Mouse (Mus musculus) neural tube, embryonic 15.5 days (tissue): Measurements from ENCODE around the gene Slc9a2. TPM values are rescaled to one million over a fixed set of nuclear protein-coding genes. Genes with fewer than 3 reads are reported as not detected.
"Not testable (repeated sequence)": the region's sequence is repeated elsewhere in the genome, so short reads cannot be mapped to it uniquely, and the experiment has no call there.

Experiments
- ATAC-seq: fragments of 200-750 bp; cut with Nextera tagmentation; 2 replicates; pipeline ENCODE4 v1.8.0; 2017; ENCODE audit warnings: mild to moderate bottlenecking, moderate TSS enrichment, moderate library complexity; ENCODE audit not compliant: low FRiP score
- H3K27ac ChIP-seq: fragments of 300-500 bp; sonication (generic); replicated peaks from 2 replicates; pipeline ENCODE4 v1.5.1; 2015; ENCODE audit warnings: mild to moderate bottlenecking, inconsistent platforms
- H3K27me3 ChIP-seq: fragments of 300-500 bp; sonication (generic); replicated peaks from 2 replicates; pipeline ENCODE4 v1.6.1; 2015; ENCODE audit warnings: inconsistent platforms
- H3K36me3 ChIP-seq: fragments of 300-500 bp; sonication (generic); 2 replicates; pipeline ENCODE4 v1.6.1; 2015; ENCODE audit warnings: inconsistent platforms
- H3K4me1 ChIP-seq: fragments of 300-500 bp; sonication (generic); 2 replicates; pipeline ENCODE4 v1.6.1; 2015; ENCODE audit warnings: inconsistent platforms
- H3K4me2 ChIP-seq: fragments of 300-500 bp; sonication (generic); 2 replicates; pipeline ENCODE4 v1.6.1; 2015; ENCODE audit warnings: inconsistent platforms, mild to moderate bottlenecking, moderate library complexity
- H3K4me3 ChIP-seq: fragments of 300-500 bp; sonication (generic); replicated peaks from 2 replicates; pipeline ENCODE4 v1.5.1; 2015; ENCODE audit warnings: mild to moderate bottlenecking, inconsistent platforms
- H3K9ac ChIP-seq: fragments of 300-500 bp; sonication (generic); replicated peaks from 2 replicates; pipeline ENCODE4 v1.6.1; 2015; ENCODE audit warnings: mild to moderate bottlenecking, inconsistent platforms
- H3K9me3 ChIP-seq: fragments of 300-500 bp; sonication (generic); replicated peaks from 2 replicates; pipeline ENCODE4 v1.6.1; 2016; ENCODE audit warnings: inconsistent platforms
- WGBS: fragments of 180-500 bp; shearing (Covaris S2); methylation state at CpG from one replicate; pipeline ENCODE4 v1.1.7; 2015; ENCODE audit warnings: mixed read lengths; 5-methylcytosine and 5-hydroxymethylcytosine counted together
- polyA plus RNA-seq: library from polyadenylated mRNA; unstranded; fragments of >200 nt; fragmentation: Nextera tagmentation; extraction: Ambion mirVana; gene quantifications from 2 replicates; pipeline ENCODE4 v1.2.1, GENCODE M21; 2015

Gene Slc9a2
- polyA plus RNA-seq, 1 experiment from 2014 or later = 0.26 TPM

DNA sequence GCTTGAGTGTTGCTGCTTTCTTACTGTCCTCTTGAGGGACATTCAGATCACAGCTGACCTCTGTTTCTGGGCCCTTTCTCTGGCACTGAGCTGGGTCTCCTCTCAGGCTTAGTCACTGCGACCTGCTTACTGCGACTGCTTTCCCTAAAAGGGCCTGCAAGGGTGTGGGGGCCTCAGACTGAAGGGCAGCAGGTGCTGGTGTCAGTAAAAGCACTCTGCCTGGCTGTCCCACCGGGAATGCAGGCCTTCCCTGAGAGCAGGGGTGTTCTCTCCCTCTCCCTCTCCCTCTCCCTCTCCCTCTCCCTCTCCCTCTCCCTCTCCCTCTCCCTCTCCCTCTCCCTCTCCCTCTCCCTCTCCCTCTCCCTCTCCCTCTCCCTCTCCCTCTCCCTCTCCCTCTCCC is 12.9 kb upstream of the Slc9a2 start:
- H3K4me3 ChIP-seq, ATAC-seq, H3K9ac ChIP-seq, H3K27ac ChIP-seq, H3K9me3 ChIP-seq, H3K4me1 ChIP-seq, H3K4me2 ChIP-seq, H3K36me3 ChIP-seq, H3K27me3 ChIP-seq: not testable (repeated sequence)
- 31% methylated on average over 3 of the region's 3 CpGs for WGBS

GRCm38 (mm10) chr1:40670025-40670424 is 10.3 kb upstream of the Slc9a2 start:
- Histone ChIP-seq H3K27me3 (no peaks in the 10 kb centered on the region), H3K4me1 (no peaks in the 10 kb centered on the region), H3K9me3 (no peaks in the 10 kb centered on the region), H3K4me3 (no peak overlapping the region), H3K9ac (no peak overlapping the region), H3K4me2 (no peak overlapping the region), H3K36me3 (no peaks in the 10 kb centered on the region), H3K27ac (no peak overlapping the region)
- 87% methylated on average over 3 of the region's 3 CpGs for WGBS
- ATAC-seq = no peak

- no peak for ATAC-seq
- Histone ChIP-seq H3K36me3 (no peaks in the 10 kb centered on the region), H3K4me1 (no peaks in the 10 kb centered on the region), H3K27ac (no peak overlapping the region), H3K27me3 (no peaks in the 10 kb centered on the region), H3K4me2 (no peak overlapping the region), H3K9me3 (no peaks in the 10 kb centered on the region), H3K9ac (no peak overlapping the region), H3K4me3 (no peak overlapping the region)
- WGBS = 94% methylated on average over 4 of the region's 4 CpGs
Observed at GRCm38 (mm10) chr1:40671490-40671889, 8.9 kb upstream of the Slc9a2 start.

DNA sequence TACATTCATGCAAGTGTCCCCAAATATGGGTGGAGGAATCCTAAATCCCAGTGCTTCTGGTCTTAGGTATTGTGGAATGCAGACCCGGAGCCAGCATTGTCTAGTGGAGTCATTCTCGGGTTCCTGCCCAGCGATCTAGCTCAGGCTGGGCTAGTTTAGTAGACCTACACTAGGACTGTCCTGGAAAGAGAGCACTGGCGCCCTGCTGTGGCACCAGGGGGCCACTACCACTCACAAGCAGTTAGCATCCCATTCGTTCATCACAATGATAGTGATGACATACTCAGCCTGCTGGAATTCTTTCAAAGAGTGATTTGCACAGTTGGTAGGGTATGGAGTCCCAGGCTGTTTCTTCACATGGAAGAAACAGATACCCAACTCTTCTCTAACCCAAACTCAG is 3.1 kb upstream of the Slc9a2 start:
- no peak overlapping the region for H3K27ac ChIP-seq
- 49% methylated on average over 5 of the region's 5 CpGs for WGBS
- H3K27me3 ChIP-seq = peaks cover 35% of the 10 kb centered on the region
- H3K36me3 ChIP-seq = no peaks in the 10 kb centered on the region
- peaks cover 22% of the 10 kb centered on the region for H3K4me1 ChIP-seq
- no peaks in the 10 kb centered on the region for H3K9me3 ChIP-seq
- no peak overlapping the region for H3K9ac ChIP-seq
- H3K4me2 ChIP-seq = no peak overlapping the region
- H3K4me3 ChIP-seq = no peak overlapping the region
- no peak for ATAC-seq

DNA sequence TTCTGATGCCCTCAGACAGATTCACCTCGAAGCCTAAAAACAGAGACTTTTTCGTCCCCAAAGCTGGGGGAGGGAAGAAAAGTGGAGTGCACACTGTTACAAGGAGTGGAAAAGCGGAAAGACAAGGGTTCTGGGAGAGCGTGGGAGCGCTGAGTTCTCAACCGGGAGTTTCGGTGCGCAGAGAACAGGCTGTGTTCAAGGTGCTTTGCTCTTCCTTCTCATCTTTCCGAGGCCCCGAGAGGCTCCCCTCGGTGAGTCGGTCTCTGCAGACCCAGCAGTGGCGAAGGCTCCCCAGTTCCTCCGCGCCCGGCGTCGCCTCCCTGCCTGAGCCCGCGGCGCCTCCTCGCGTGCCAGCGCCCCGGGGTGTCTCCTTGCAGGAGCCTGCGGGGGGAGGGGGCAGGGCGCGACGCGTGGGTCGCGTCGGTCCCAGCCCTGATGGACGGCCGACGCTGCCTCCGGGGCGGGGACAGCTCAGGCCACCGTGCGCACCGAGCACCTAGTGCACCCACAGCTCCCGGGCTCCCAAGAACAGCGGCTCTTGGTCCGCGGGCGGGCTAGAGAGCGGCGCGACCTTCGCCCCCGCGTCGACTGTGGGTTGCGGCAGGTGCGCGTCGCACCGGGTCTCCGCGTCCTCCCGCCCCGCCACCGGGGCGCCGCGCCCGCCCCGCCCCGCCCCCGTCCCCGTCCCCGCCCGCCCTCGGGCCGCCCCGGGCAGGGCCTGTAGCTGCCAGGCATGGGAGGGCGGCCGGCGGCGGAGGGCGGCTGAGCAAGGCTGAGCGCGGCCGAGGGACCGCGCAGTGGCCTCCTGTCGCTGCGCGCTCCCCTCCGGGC is 709 bp downstream of the Slc9a2 start:
- peak overlapping the region; percentile 99 for H3K4me2 ChIP-seq
- H3K9ac ChIP-seq = peak overlapping the region; percentile 47
- ATAC-seq = peak; percentile 82
- no peaks in the 10 kb centered on the region for H3K36me3 ChIP-seq
- peaks cover 22% of the 10 kb centered on the region for H3K4me1 ChIP-seq
- H3K27me3 ChIP-seq = peaks cover 56% of the 10 kb centered on the region
- no peak overlapping the region for H3K27ac ChIP-seq
- H3K4me3 ChIP-seq = peak overlapping the region; percentile 58
- no peaks in the 10 kb centered on the region for H3K9me3 ChIP-seq
- WGBS = under 1% methylated on average over 81 of the region's 90 CpGs

- peak; percentile 62 for ATAC-seq
- Histone ChIP-seq H3K27me3 (peaks cover 56% of the 10 kb centered on the region), H3K36me3 (no peaks in the 10 kb centered on the region)
Observed at GRCm38 (mm10) chr1:40681699-40682510, 1.5 kb downstream of the Slc9a2 start.

GRCm38 (mm10) chr1:40694296-40694695 is 13.9 kb downstream of the Slc9a2 start:
- Histone ChIP-seq H3K9me3 (no peaks in the 10 kb centered on the region), H3K27me3 (no peaks in the 10 kb centered on the region), H3K36me3 (no peaks in the 10 kb centered on the region), H3K4me2 (no peak overlapping the region), H3K27ac (no peak overlapping the region), H3K4me1 (no peaks in the 10 kb centered on the region), H3K9ac (no peak overlapping the region), H3K4me3 (no peak overlapping the region)
- 92% methylated on average over 13 of the region's 13 CpGs for WGBS
- ATAC-seq = no peak

More at GRCm38 (mm10) chr1:40681699-40682510, 1.5 kb downstream of the Slc9a2 start:
- H3K4me3 ChIP-seq = peak overlapping the region; percentile 58
- 6% methylated on average over 35 of the region's 44 CpGs for WGBS
- H3K4me1 ChIP-seq = peaks cover 22% of the 10 kb centered on the region
- H3K4me2 ChIP-seq = peak overlapping the region; percentile 99
- H3K27ac ChIP-seq = no peak overlapping the region
- H3K9me3 ChIP-seq = no peaks in the 10 kb centered on the region
- peak overlapping the region; percentile 47 for H3K9ac ChIP-seq

GRCm38 (mm10) chr1:40696436-40696835 is 16.1 kb downstream of the Slc9a2 start:
- Histone ChIP-seq H3K4me2 (no peak overlapping the region), H3K9ac (no peak overlapping the region), H3K27me3 (no peaks in the 10 kb centered on the region), H3K27ac (no peak overlapping the region), H3K9me3 (no peaks in the 10 kb centered on the region), H3K4me1 (no peaks in the 10 kb centered on the region), H3K36me3 (no peaks in the 10 kb centered on the region), H3K4me3 (no peak overlapping the region)
- WGBS = 90% methylated on average over 3 of the region's 3 CpGs
- ATAC-seq = no peak

GRCm38 (mm10) chr1:40705099-40705498 is 24.7 kb downstream of the Slc9a2 start:
- H3K4me2 ChIP-seq = no peak overlapping the region
- H3K9ac ChIP-seq = no peak overlapping the region
- no peak overlapping the region for H3K27ac ChIP-seq
- no peaks in the 10 kb centered on the region for H3K4me1 ChIP-seq
- H3K9me3 ChIP-seq = no peaks in the 10 kb centered on the region
- no peak for ATAC-seq
- WGBS = 94% methylated on average over 4 of the region's 4 CpGs
- no peaks in the 10 kb centered on the region for H3K27me3 ChIP-seq
- no peaks in the 10 kb centered on the region for H3K36me3 ChIP-seq
- H3K4me3 ChIP-seq = no peak overlapping the region

GRCm38 (mm10) chr1:40714950-40715349 is 34.6 kb downstream of the Slc9a2 start:
- ATAC-seq = no peak
- H3K9ac ChIP-seq = no peak overlapping the region
- H3K9me3 ChIP-seq = no peaks in the 10 kb centered on the region
- H3K4me2 ChIP-seq = no peak overlapping the region
- 73% methylated on average over 9 of the region's 9 CpGs for WGBS
- no peaks in the 10 kb centered on the region for H3K27me3 ChIP-seq
- H3K36me3 ChIP-seq = no peaks in the 10 kb centered on the region
- H3K4me3 ChIP-seq = no peak overlapping the region
- no peaks in the 10 kb centered on the region for H3K4me1 ChIP-seq
- no peak overlapping the region for H3K27ac ChIP-seq

DNA sequence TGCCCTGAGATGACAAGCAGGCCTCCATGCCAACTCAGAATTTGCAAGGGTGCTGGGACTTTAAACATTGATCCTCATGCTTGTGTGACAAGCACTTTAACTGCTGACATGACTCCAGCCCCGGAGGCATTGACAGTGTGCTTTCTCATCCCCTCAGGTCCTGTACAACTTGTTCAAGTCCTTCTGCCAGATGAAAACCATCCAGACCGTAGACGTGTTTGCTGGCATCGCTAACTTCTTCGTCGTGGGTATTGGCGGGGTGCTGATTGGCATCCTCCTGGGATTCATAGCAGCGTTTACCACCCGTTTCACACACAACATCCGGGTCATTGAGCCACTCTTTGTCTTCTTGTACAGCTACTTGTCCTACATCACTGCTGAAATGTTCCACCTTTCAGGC is 45.7 kb downstream of the Slc9a2 start:
- H3K36me3 ChIP-seq = no peaks in the 10 kb centered on the region
- H3K4me2 ChIP-seq = no peak overlapping the region
- H3K27ac ChIP-seq = no peak overlapping the region
- H3K9ac ChIP-seq = no peak overlapping the region
- H3K4me3 ChIP-seq = no peak overlapping the region
- no peaks in the 10 kb centered on the region for H3K4me1 ChIP-seq
- H3K9me3 ChIP-seq = no peaks in the 10 kb centered on the region
- H3K27me3 ChIP-seq = no peaks in the 10 kb centered on the region
- WGBS = 86% methylated on average over 10 of the region's 10 CpGs
- no peak for ATAC-seq

GRCm38 (mm10) chr1:40727404-40727803 is 47.0 kb downstream of the Slc9a2 start:
- Histone ChIP-seq H3K9me3 (no peaks in the 10 kb centered on the region), H3K9ac (no peak overlapping the region), H3K27me3 (no peaks in the 10 kb centered on the region), H3K4me3 (no peak overlapping the region), H3K4me1 (no peaks in the 10 kb centered on the region), H3K27ac (no peak overlapping the region), H3K4me2 (no peak overlapping the region), H3K36me3 (no peaks in the 10 kb centered on the region)
- 91% methylated on average over 7 of the region's 7 CpGs for WGBS
- ATAC-seq = no peak
